Mouse (Mus musculus) large intestine, adult 2 months (tissue): ENCODE measurements around the gene Cyp3a41b. TPM values are rescaled to one million over a fixed set of nuclear protein-coding genes. Genes with fewer than 3 reads are reported as not detected.
"Not testable (repeated sequence)": the region's sequence is repeated elsewhere in the genome, so short reads cannot be mapped to it uniquely, and the experiment has no call there.

Experiments used
- DNase-seq: peaks from one replicate; pipeline ENCODE4 v3.0.0-alpha.2; 2012; ENCODE audit warnings: low read depth, low spot score
- WGBS: fragments of 180-500 bp; shearing (Covaris S2); methylation state at CpG from one replicate; pipeline ENCODE4 v1.1.7; 2018; 5-methylcytosine and 5-hydroxymethylcytosine counted together
- polyA plus RNA-seq: library from polyadenylated mRNA; depleted of rRNA; stranded (reverse); fragments of >200 nt; gene quantifications from 2 replicates; pipeline ENCODE4 v1.2.3, GENCODE M21; 2012; rRNA removed

Gene Cyp3a41b
- polyA plus RNA-seq, result not detected in 2 replicates

- 59% methylated on average over 1 of the region's 2 CpGs for WGBS
- not testable (repeated sequence) for DNase-seq
Measured at GRCm38 (mm10) chr5:145584630-145585029, at the start of gene Cyp3a41b. Cyp3a41b (minus strand) TSS chr5:145584730.

- DNase-seq, result not testable (repeated sequence)
- WGBS, result 76% methylated on average over 1 of the region's 1 CpGs
Measured at GRCm38 (mm10) chr5:145632286-145632685, 47.8 kb upstream of the Cyp3a41b start.

- WGBS, result 76% methylated on average over 1 of the region's 1 CpGs
- DNase-seq, result not testable (repeated sequence)
Measured at GRCm38 (mm10) chr5:145604891-145605290, 20.4 kb upstream of the Cyp3a41b start.

GRCm38 (mm10) chr5:145597851-145598250, 13.3 kb upstream of the Cyp3a41b start:
- DNase-seq, result not testable (repeated sequence)
- 79% methylated on average over 5 of the region's 5 CpGs for WGBS

GRCm38 (mm10) chr5:145577321-145577720, 7.2 kb downstream of the Cyp3a41b start:
- 47% methylated on average over 1 of the region's 1 CpGs for WGBS
- DNase-seq, result not testable (repeated sequence)

GRCm38 (mm10) chr5:145575660-145576059, 8.9 kb downstream of the Cyp3a41b start:
- DNase-seq, result not testable (repeated sequence)
- WGBS, result 83% methylated on average over 4 of the region's 4 CpGs

- 71% methylated on average over 2 of the region's 2 CpGs for WGBS
- DNase-seq, result not testable (repeated sequence)
Measured at GRCm38 (mm10) chr5:145571922-145572321, 12.6 kb downstream of the Cyp3a41b start.

Other genes with a start within 250 kb of the Cyp3a41b start
- not detected in 2 replicates for gene Cyp3a57, start 239.5 kb downstream of the Cyp3a41b start, polyA plus RNA-seq
- gene Cyp3a16, start 115.0 kb downstream of the Cyp3a41b start, polyA plus RNA-seq, result not detected in 2 replicates
- gene Cyp3a41a, start 135.4 kb upstream of the Cyp3a41b start, polyA plus RNA-seq, result not detected in 2 replicates
- 0.07 and 0.37 TPM in 2 replicates for gene Cyp3a44, start 221.1 kb upstream of the Cyp3a41b start, polyA plus RNA-seq